Mouse (Mus musculus) erythroblast, embryonic 14.5 days (primary cell): ENCODE measurements around the gene Mrps24.

Experiments used
- GATA1 ChIP-seq: IDR thresholded peaks from 2 replicates; pipeline ENCODE4 v1.6.1; 2012; ENCODE audit warnings: low read length, inconsistent platforms, mixed read lengths
- TAL1 ChIP-seq: IDR thresholded peaks from 3 replicates; pipeline ENCODE4 v1.6.1; 2012; ENCODE audit warnings: low read length, inconsistent platforms, mixed read lengths

- no peak for TF ChIP-seq GATA1
- no peak for TF ChIP-seq TAL1
Observed at GRCm38 (mm10) chr11:5706874-5707529, 8.5 kb downstream of the Mrps24 start.
